In the genomic region with DNA sequence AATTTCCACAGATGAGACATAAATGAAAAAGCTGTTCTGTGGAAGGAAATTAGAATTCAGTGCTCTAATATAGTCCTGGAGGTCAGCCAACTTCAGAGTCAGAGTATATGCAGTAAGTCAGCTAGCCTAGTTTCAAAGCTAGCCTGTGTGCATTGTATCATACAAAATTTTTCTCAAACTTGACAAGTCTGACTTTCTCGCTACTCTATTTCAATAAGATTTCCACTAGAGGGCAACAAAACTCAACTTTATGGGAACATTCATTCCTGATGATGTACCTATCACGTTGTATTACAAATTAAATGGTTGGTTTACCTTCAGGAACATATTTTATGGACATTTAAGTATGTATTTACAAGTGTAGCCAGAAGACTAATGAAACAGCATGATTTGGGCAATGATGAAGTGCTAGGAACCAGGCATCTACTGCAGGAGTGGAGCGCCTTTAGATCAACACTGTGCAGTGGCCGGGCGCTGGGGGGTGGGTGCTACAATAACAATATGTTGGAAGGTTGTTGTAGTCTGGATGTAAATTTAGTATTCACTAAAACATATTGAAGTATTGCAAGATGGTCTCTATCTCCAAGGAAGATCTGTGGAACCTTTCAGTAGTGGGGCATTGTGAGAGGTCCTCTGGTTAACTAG, we compare ENCODE assay signal across 12 mouse cellular contexts. TPM values are rescaled to one million over a fixed set of nuclear protein-coding genes. Genes with fewer than 3 reads are reported as not detected.
DNase-seq lines count a peak whose midpoint lies in the region; ATAC-seq and TF ChIP-seq lines count a peak whose summit lies in the region.
"Had no signal": no experiment of that assay in that cellular context is flagged by ENCODE, and none has a peak within 500 bp of the region (broad histone marks: within the 10 kb centered on the region; RNA-seq: fewer than 3 reads in every experiment).

No protein-coding gene starts in this region.

- H3K9me3 ChIP-seq in midbrain, embryonic 12.5 days: no peaks in the 10 kb centered on the region

- DNase-seq in layer of hippocampus, adult 2 months (ENCODE audit: low spot score in 2 of 2): no peak
- no peak for DNase-seq in layer of hippocampus, adult 11-12 months (ENCODE audit: low spot score)
- peak; percentile 3 for DNase-seq in MEL-GATA-1-ER (ENCODE audit: extremely low read depth, low read depth)
- DNase-seq in brain, adult 2 months (ENCODE audit: low read depth, low spot score): peak; percentile 46
- DNase-seq in spleen, postnatal 36 days (ENCODE audit: low spot score in 2 of 2): no peak
- DNase-seq: kidney, postnatal 14 days; spleen, adult 18-20 months had no signal

- no peaks in the 10 kb centered on the region for H3K36me3 ChIP-seq in midbrain, embryonic 12.5 days

- H3K9ac ChIP-seq in midbrain, embryonic 12.5 days (replicated peaks): no peak overlapping the region

- TF ChIP-seq CTCF in layer of hippocampus, adult 2 months (conservative IDR thresholded peaks at IDR 0.05): peak; percentile 81

- H3K27me3 ChIP-seq in midbrain, embryonic 12.5 days: no peaks in the 10 kb centered on the region

- ATAC-seq in midbrain, embryonic 12.5 days (ENCODE audit: low FRiP score, low read depth): 0 out of 2 replicates have a peak, but pooled peaks have one; percentile 27
- no peak for ATAC-seq in erythroid progenitor cell, adult 5-6 weeks (replicated peaks; ENCODE audit: low FRiP score, poor library complexity, severe bottlenecking)

- no peak overlapping the region for H3K4me3 ChIP-seq in layer of hippocampus, adult 2 months
- H3K4me3 ChIP-seq in midbrain, embryonic 12.5 days: no peak overlapping the region
- H3K4me3 ChIP-seq: myocyte had no signal

- H3K4me1 ChIP-seq in midbrain, embryonic 12.5 days: no peaks in the 10 kb centered on the region

- no peak overlapping the region for H3K27ac ChIP-seq in layer of hippocampus, adult 2 months
- no peak overlapping the region for H3K27ac ChIP-seq in midbrain, embryonic 12.5 days (replicated peaks)

- H3K4me2 ChIP-seq in midbrain, embryonic 12.5 days (replicated peaks): no peak overlapping the region

- 62% methylated on average over 5 of the region's 5 CpGs for WGBS in midbrain, embryonic 12.5 days

RNA-seq across cellular contexts. Expression of a gene that starts 21.6 kb away (rescaled TPM):
- not detected for total RNA-seq in layer of hippocampus, adult 2 months (2021)
- not detected in 2 replicates for polyA plus RNA-seq in midbrain, embryonic 12.5 days (2016; fragmentation: Nextera tagmentation; extraction: Ambion mirVana)
- total RNA-seq in erythroid progenitor cell, adult 5-6 weeks (2015; ENCODE audit: low replicate concordance): not detected in 2 replicates
- not detected in 2 replicates for total RNA-seq in erythroid progenitor cell, adult 5-6 weeks (2017; ENCODE audit: low replicate concordance)
- total RNA-seq: gastrocnemius, postnatal 4 days; liver, adult 2 months had no signal
- polyA plus RNA-seq: liver, adult 2 months; myocyte had no signal

RNA-seq across cellular contexts. Expression of a gene that starts 56.9 kb away (rescaled TPM):
- total RNA-seq in layer of hippocampus, adult 2 months (2021): 1 to 10 TPM; 6.1 to 7.3 TPM
- 0.60 and 0.62 TPM in 2 replicates for polyA plus RNA-seq in midbrain, embryonic 12.5 days (2016; fragmentation: Nextera tagmentation; extraction: Ambion mirVana)
- not detected in 2 replicates for total RNA-seq in erythroid progenitor cell, adult 5-6 weeks (2015; ENCODE audit: low replicate concordance)
- not detected in 2 replicates for total RNA-seq in erythroid progenitor cell, adult 5-6 weeks (2017; ENCODE audit: low replicate concordance)
- polyA plus RNA-seq: myocyte had no signal

Comparison
In these comparisons a context has a peak if more than half of its experiments do, and no peak if none do; other contexts are left out.
1. DNase-seq: peak in MEL-GATA-1-ER (single experiment) and brain, adult 2 months (single experiment); none in layer of hippocampus, adult 2 months (0 of 2), layer of hippocampus, adult 11-12 months (single experiment) and spleen, postnatal 36 days (0 of 2).
2. RNA of a gene that starts 56.9 kb away (total RNA-seq): 6.1 to 7.3 TPM in layer of hippocampus, adult 2 months; not detected in erythroid progenitor cell, adult 5-6 weeks; every median in the first group is over 4 times any median in the second.